Mouse (Mus musculus): ENCODE results near the gene Sympk.

GRCm38 (mm10) chr7:19084277-19084771 lies 60.1 kb downstream of the Sympk start:
- TF ChIP-seq POLR2A (IDR thresholded peaks at IDR 0.05; ENCODE audit: control insufficient read depth in 1 of 2, insufficient read depth in 1 of 2, low read depth in 1 of 2, low read length in 2 of 2, poor library complexity in 1 of 2) = no peak
- TF ChIP-seq CTCF (IDR thresholded peaks at IDR 0.05 in 2 of 3, conservative IDR thresholded peaks at IDR 0.05 in 1 of 3; ENCODE audit: control insufficient read depth in 1 of 3, insufficient read depth in 1 of 3, low read depth in 2 of 3, low read length in 3 of 3, poor library complexity in 1 of 3, severe bottlenecking in 1 of 3) = no peak

All from MEL (cell line).